Mouse (Mus musculus) NIH3T3 (cell line): ENCODE data around the gene Dock6.
A peak's percentile ranks its signal among the peaks of the same experiment; 100 is the strongest.

Experiments used
- DNase-seq: peaks from one replicate; pipeline ENCODE4 v3.0.0-alpha.2; 2012; ENCODE audit warnings: low read depth

The Dock6 gene

GRCm38 (mm10) chr9:21846755-21847341, 5.6 kb downstream of the Dock6 start:
- no peak for DNase-seq

GRCm38 (mm10) chr9:21845381-21846080, 6.9 kb downstream of the Dock6 start:
- no peak for DNase-seq

GRCm38 (mm10) chr9:21843086-21843485, 9.3 kb downstream of the Dock6 start:
- no peak for DNase-seq

GRCm38 (mm10) chr9:21842391-21842790, 10.0 kb downstream of the Dock6 start:
- no peak for DNase-seq

GRCm38 (mm10) chr9:21841340-21841739, 11.1 kb downstream of the Dock6 start:
- no peak for DNase-seq

GRCm38 (mm10) chr9:21840115-21840787, 12.2 kb downstream of the Dock6 start:
- DNase-seq: peak; percentile 76

- no peak for DNase-seq
Measured at GRCm38 (mm10) chr9:21837690-21838089, 14.7 kb downstream of the Dock6 start.

GRCm38 (mm10) chr9:21835258-21835912, 17.1 kb downstream of the Dock6 start, which contains the start of gene Angptl8:
Gene Angptl8, plus strand, starts transcription at chr9:21835510.
- DNase-seq: peak; percentile 77

GRCm38 (mm10) chr9:21831558-21832240, 20.7 kb downstream of the Dock6 start:
- peak; percentile 20 for DNase-seq

GRCm38 (mm10) chr9:21830936-21831335, 21.5 kb downstream of the Dock6 start:
- no peak for DNase-seq

- no peak for DNase-seq
Measured at GRCm38 (mm10) chr9:21830461-21830850, 22.0 kb downstream of the Dock6 start.

GRCm38 (mm10) chr9:21829834-21830460, 22.5 kb downstream of the Dock6 start:
- DNase-seq: no peak

GRCm38 (mm10) chr9:21824366-21824765, 28.1 kb downstream of the Dock6 start:
- no peak for DNase-seq

GRCm38 (mm10) chr9:21823957-21824356, 28.5 kb downstream of the Dock6 start:
- DNase-seq: no peak

GRCm38 (mm10) chr9:21822686-21823085, 29.7 kb downstream of the Dock6 start:
- DNase-seq: no peak

- DNase-seq: no peak
Measured at GRCm38 (mm10) chr9:21820183-21820582, 32.3 kb downstream of the Dock6 start.

GRCm38 (mm10) chr9:21819181-21819729, 33.2 kb downstream of the Dock6 start:
- DNase-seq: no peak

- no peak for DNase-seq
Measured at GRCm38 (mm10) chr9:21818561-21818960, 33.9 kb downstream of the Dock6 start.

- peak; percentile 24 for DNase-seq
Measured at GRCm38 (mm10) chr9:21818125-21818524, 34.3 kb downstream of the Dock6 start.

- no peak for DNase-seq
Measured at GRCm38 (mm10) chr9:21816716-21817305, 35.6 kb downstream of the Dock6 start.

- DNase-seq: no peak
Measured at GRCm38 (mm10) chr9:21811170-21811569, 41.3 kb downstream of the Dock6 start.
